Mouse (Mus musculus) intestine, embryonic 14.5 days (tissue): Measurements from ENCODE around the gene Mapk1. TPM values are rescaled to one million over a fixed set of nuclear protein-coding genes. Genes with fewer than 3 reads are reported as not detected.

Experiments used
- ATAC-seq: fragments of 200-750 bp; cut with Nextera tagmentation; replicated peaks from 2 replicates; pipeline ENCODE4 v1.8.0; 2017; ENCODE audit warnings: low read depth, moderate number of reproducible peaks, moderate TSS enrichment, moderate library complexity; ENCODE audit not compliant: low FRiP score, low TSS enrichment
- DNase-seq: peaks from one replicate; pipeline ENCODE4 v3.0.0-alpha.2; 2018; ENCODE audit warnings: low spot score
- H3K27ac ChIP-seq: fragments of 300-500 bp; sonication (generic); 2 replicates; pipeline ENCODE4 v1.5.1; 2014; ENCODE audit warnings: low read depth, mild to moderate bottlenecking, control low read depth
- H3K27me3 ChIP-seq: fragments of 300-500 bp; sonication (generic); replicated peaks from 2 replicates; pipeline ENCODE4 v1.6.1; 2014; ENCODE audit warnings: low read length, control low read depth; ENCODE audit not compliant: control insufficient read depth, insufficient read depth
- H3K36me3 ChIP-seq: fragments of 300-500 bp; sonication (generic); 2 replicates; pipeline ENCODE4 v1.6.1; 2014; ENCODE audit warnings: low read length, control low read depth; ENCODE audit not compliant: control insufficient read depth, insufficient read depth
- H3K4me1 ChIP-seq: fragments of 300-500 bp; sonication (generic); replicated peaks from 2 replicates; pipeline ENCODE4 v1.6.1; 2014; ENCODE audit warnings: low read length, control low read depth, mixed read lengths; ENCODE audit not compliant: control insufficient read depth, insufficient read depth
- H3K4me2 ChIP-seq: fragments of 300-500 bp; sonication (generic); 2 replicates; pipeline ENCODE4 v1.6.1; 2014; ENCODE audit warnings: low read length
- H3K4me3 ChIP-seq: fragments of 300-500 bp; sonication (generic); 2 replicates; pipeline ENCODE4 v1.5.1; 2014; ENCODE audit warnings: low read depth, low read length, control low read depth, mixed read lengths
- H3K9ac ChIP-seq: fragments of 300-500 bp; sonication (generic); 2 replicates; pipeline ENCODE4 v1.6.1; 2014; ENCODE audit warnings: mild to moderate bottlenecking, low read length
- H3K9me3 ChIP-seq: fragments of 300-500 bp; sonication (generic); 2 replicates; pipeline ENCODE4 v1.6.1; 2016; ENCODE audit warnings: low read length, control low read depth; ENCODE audit not compliant: control insufficient read depth
- WGBS: fragments of 180-500 bp; shearing (Covaris S2); extraction: QIAGEN DNeasy Blood & Tissue Kit; methylation state at CpG from one replicate; pipeline ENCODE4 v1.1.7; 2014; 5-methylcytosine and 5-hydroxymethylcytosine counted together
- polyA plus RNA-seq: library from polyadenylated mRNA; unstranded; fragments of >200 nt; fragmentation: Nextera tagmentation; extraction: Ambion mirVana; gene quantifications from 2 replicates; pipeline ENCODE4 v1.2.1, GENCODE M21; 2014

Gene Mapk1
- polyA plus RNA-seq, 1 experiment from 2014 or later, result 181 TPM

DNA sequence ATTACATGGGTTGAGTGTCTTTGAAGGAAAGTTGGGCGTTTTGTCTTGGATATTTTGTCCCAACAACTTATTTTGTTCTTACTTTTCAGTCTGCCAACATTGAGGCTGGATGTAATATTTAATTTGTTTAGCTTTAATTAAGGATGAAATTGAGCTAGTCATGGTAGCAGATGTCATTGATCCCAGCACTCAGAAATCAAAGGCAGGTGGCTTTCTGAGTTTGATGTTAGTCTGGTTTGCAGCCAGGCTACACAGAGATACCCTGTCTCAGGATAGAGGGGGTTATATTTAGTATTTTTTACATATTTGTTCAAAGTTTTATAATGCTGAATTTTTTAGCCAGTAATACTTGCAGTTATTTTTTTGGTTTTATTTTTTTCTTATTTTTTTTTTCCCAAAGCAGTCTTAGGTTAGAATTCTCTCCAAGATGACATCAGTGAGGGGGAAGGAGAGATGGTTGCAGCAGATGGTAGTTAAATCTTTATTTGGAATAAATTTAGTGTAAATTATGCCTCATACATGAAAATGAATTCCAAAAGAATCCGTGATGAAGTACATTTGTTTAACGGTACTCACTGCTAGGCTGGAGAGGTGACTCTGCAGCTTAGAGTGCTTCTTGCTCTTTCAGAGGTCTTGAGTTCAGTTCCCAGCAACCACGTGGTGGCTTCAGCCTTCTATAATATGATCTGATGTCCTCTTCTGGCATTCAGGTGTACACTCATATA is 47.0 kb downstream of the Mapk1 start:
- Histone ChIP-seq H3K27ac (no peak overlapping the region), H3K9me3 (no peaks in the 10 kb centered on the region), H3K9ac (no peak overlapping the region), H3K4me3 (no peak overlapping the region), H3K4me2 (no peak overlapping the region), H3K4me1 (no peaks in the 10 kb centered on the region), H3K36me3 (peaks cover 77% of the 10 kb centered on the region), H3K27me3 (no peaks in the 10 kb centered on the region)
- ATAC-seq (no peak), DNase-seq (no peak)
- 88% methylated on average over 4 of the region's 4 CpGs for WGBS

DNA sequence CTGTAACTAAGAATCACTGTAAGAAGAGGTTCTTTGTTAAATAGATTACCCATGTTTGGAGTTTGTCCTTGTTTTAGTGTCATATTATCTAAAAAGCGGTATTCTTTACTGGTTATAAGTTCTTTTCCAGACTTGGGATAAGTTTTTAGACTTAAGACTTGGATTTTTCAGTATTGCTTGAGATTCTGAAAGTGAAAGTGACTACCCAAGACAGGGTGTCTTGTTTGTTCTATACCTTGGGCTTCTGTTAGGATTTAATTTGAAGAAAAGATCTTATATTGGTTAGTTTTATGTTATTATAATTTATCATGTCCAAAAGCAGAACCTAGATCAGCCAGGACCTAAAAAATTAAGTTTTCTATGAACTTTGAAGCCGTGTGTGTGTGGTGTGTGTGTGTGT is 50.6 kb downstream of the Mapk1 start:
- Histone ChIP-seq H3K4me2 (no peak overlapping the region), H3K27me3 (no peaks in the 10 kb centered on the region), H3K4me1 (no peaks in the 10 kb centered on the region), H3K9ac (no peak overlapping the region), H3K4me3 (no peak overlapping the region), H3K9me3 (no peaks in the 10 kb centered on the region), H3K36me3 (peaks cover 82% of the 10 kb centered on the region), H3K27ac (no peak overlapping the region)
- WGBS, result 96% methylated on average over 2 of the region's 2 CpGs
- ATAC-seq (no peak), DNase-seq (no peak)

DNA sequence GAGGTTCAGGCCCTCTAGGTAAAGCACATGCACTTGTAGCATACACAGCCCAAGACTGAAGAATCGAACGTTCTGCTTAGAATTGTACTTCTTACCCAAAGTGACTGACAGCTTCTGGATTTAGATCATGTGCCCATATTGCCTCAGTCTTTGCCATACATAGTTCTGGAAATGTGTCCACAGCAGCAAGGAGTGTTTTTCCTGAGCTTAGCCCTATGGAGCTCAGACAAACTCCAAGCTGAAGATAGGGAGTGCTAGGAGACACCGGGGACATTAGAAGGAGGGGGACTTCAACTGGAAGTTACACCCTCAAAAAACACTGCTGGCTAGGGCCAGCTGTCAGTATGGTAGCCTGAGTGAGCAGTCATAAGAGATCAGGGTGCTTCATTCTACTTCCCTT is 57.5 kb downstream of the Mapk1 start:
- no peaks in the 10 kb centered on the region for H3K9me3 ChIP-seq
- DNase-seq (no peak), ATAC-seq (no peak)
- peaks cover 91% of the 10 kb centered on the region for H3K36me3 ChIP-seq
- H3K27ac ChIP-seq, result no peak overlapping the region
- H3K27me3 ChIP-seq, result no peaks in the 10 kb centered on the region
- H3K4me1 ChIP-seq, result no peaks in the 10 kb centered on the region
- H3K4me2 ChIP-seq, result no peak overlapping the region
- H3K9ac ChIP-seq, result no peak overlapping the region
- no peak overlapping the region for H3K4me3 ChIP-seq
- 96% methylated on average over 3 of the region's 3 CpGs for WGBS

DNA sequence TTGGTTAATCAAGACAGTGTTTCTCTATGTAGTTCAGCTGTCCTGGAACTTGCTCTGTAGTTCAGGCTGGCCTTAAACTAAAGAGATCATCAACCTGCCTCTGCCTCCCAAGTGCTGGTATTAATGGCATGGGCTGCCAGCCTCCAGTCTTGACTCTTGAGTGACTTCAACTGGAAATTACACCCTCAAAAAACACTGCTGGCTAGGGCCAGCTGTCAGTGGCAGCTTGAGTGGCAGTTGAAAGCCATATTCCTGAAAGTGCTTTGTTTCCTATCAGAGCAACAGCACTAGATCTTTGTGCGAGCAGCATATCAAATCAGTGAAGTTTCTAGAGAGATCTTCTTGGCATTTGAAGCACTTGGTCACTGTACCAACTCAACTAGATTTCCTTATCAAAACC is 58.2 kb downstream of the Mapk1 start:
- no peak for ATAC-seq
- 95% methylated on average over 1 of the region's 1 CpGs for WGBS

DNA sequence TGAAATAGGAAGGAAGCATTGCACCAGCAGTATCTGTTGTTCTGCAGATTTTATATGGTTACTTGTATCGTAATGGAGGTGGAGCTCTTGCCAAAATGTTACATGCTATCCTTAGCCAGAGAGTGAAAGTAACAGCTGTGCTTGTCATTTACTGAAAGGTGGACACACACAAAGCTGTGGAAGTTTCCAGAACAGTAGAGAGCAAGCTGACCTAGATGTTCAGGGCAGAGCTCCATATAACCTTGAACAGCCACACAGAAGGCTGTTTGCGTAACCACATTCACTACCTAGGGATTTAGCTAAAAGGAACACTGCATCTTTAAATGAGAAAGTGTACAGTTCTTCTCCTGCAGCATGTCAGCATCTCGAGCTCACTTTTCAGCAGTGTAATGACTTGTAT is 61.1 kb downstream of the Mapk1 start:
- H3K27me3 ChIP-seq, result no peaks in the 10 kb centered on the region
- H3K4me2 ChIP-seq, result no peak overlapping the region
- no peak overlapping the region for H3K27ac ChIP-seq
- DNase-seq (no peak), ATAC-seq (no peak)
- no peaks in the 10 kb centered on the region for H3K9me3 ChIP-seq
- no peak overlapping the region for H3K9ac ChIP-seq
- WGBS, result 91% methylated on average over 3 of the region's 3 CpGs
- H3K4me3 ChIP-seq, result no peak overlapping the region
- H3K4me1 ChIP-seq, result no peaks in the 10 kb centered on the region
- H3K36me3 ChIP-seq, result peaks cover 82% of the 10 kb centered on the region

More for the DNA sequence above, 58.2 kb downstream of the Mapk1 start:
- no peaks in the 10 kb centered on the region for H3K4me1 ChIP-seq
- H3K9me3 ChIP-seq, result no peaks in the 10 kb centered on the region
- peaks cover 91% of the 10 kb centered on the region for H3K36me3 ChIP-seq
- H3K4me3 ChIP-seq, result no peak overlapping the region
- H3K4me2 ChIP-seq, result no peak overlapping the region
- no peak for DNase-seq
- H3K27ac ChIP-seq, result no peak overlapping the region
- no peak overlapping the region for H3K9ac ChIP-seq
- H3K27me3 ChIP-seq, result no peaks in the 10 kb centered on the region

DNA sequence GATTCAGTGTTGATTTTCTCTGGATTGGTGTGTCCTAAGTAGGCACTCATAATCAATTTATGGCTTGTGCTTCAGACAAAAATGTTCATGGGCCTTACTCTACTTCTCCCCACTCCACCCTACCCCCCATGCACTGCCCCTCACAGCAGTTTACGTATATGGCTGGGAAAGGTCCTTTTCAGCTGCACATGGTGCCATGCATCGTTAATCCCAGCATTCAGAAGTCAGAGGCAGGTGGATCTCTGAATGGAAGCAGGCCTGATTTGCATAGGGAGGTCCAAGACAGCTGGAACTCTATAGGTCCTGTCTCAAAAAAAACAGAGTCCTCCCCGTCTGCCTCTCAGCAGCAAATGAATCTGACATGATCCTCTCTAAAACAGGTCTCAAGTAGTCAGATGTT is 62.1 kb downstream of the Mapk1 start:
- ATAC-seq, result no peak
- Histone ChIP-seq H3K27me3 (no peaks in the 10 kb centered on the region), H3K4me2 (no peak overlapping the region), H3K9ac (no peak overlapping the region), H3K36me3 (peaks cover 77% of the 10 kb centered on the region), H3K9me3 (no peaks in the 10 kb centered on the region), H3K27ac (no peak overlapping the region), H3K4me1 (no peaks in the 10 kb centered on the region), H3K4me3 (no peak overlapping the region)
- 67% methylated on average over 3 of the region's 3 CpGs for WGBS
- DNase-seq, result no peak

DNA sequence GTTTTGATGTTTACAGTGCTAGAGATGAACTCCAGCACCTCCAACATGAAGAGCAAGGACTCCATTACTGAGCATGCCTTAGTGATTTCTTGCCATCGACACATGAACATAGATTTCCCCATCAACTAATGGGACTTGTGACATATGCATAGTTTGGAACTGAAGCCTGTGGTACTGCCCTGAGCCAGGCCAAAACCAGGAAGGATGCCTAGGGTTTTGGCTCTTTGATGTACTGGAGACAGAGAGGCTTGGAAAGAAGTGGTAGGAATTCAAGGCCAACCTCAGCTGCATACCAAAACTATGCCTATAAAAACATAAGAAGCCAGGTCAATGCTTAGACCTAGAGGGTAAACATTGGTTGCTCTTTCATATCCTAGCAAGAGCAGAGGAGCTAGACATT is 66.7 kb downstream of the Mapk1 start:
- no peaks in the 10 kb centered on the region for H3K4me1 ChIP-seq
- no peaks in the 10 kb centered on the region for H3K9me3 ChIP-seq
- DNase-seq, result no peak
- H3K9ac ChIP-seq, result no peak overlapping the region
- H3K36me3 ChIP-seq, result peaks cover 39% of the 10 kb centered on the region
- H3K4me2 ChIP-seq, result no peak overlapping the region
- no peak overlapping the region for H3K4me3 ChIP-seq
- H3K27me3 ChIP-seq, result no peaks in the 10 kb centered on the region
- no peak for ATAC-seq
- WGBS, result 93% methylated on average over 1 of the region's 1 CpGs
- no peak overlapping the region for H3K27ac ChIP-seq

DNA sequence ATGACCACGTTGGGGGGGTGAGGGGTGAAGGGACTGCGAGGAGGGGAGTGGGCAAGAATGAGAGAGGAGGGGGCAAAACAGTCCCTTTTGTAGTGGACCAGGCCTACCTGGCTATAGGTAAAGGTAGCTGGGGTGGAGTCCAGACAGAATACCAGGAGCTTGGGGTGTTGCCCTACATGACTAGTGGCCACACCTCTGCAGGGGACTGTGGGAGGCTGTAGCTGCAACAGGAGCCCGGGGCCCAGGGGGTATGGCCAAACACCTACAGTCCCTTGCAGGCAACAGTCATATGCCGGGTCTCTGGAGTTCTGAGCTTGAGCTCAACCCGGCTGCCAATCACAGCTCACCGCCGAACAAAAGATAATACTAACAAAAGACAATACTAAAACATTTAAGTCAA is 68.9 kb downstream of the Mapk1 start:
- WGBS, result 78% methylated on average over 7 of the region's 7 CpGs
- no peak overlapping the region for H3K4me2 ChIP-seq
- H3K4me3 ChIP-seq, result no peak overlapping the region
- H3K27me3 ChIP-seq, result no peaks in the 10 kb centered on the region
- no peaks in the 10 kb centered on the region for H3K9me3 ChIP-seq
- no peak overlapping the region for H3K9ac ChIP-seq
- H3K36me3 ChIP-seq, result peaks cover 22% of the 10 kb centered on the region
- no peaks in the 10 kb centered on the region for H3K4me1 ChIP-seq
- no peak overlapping the region for H3K27ac ChIP-seq
- ATAC-seq (peak; percentile 40; the same call in 1 of the 2 replicates), DNase-seq (no peak)

DNA sequence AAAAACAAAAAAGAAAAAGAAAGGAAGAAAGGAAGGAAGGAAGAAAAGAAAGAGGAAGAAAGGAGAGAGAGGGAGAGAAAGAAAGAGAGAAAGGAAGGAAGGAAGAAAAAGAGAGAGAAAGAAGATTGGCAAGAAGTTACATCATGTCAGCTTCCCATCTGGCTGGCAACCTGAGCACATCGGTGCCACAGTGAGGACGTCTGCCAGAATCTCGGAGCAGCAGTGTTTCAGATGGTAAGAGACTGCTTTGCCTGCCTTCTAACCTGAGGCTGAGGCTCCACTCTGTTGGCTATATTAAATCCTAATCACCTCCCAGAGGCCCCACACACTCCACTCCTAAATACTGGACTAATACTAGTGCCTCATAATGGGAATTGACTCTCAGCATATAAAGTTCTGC is 70.7 kb downstream of the Mapk1 start:
- Histone ChIP-seq H3K4me1 (no peaks in the 10 kb centered on the region), H3K27ac (no peak overlapping the region), H3K9ac (no peak overlapping the region), H3K36me3 (peaks cover 6% of the 10 kb centered on the region; the same call in 1 of the 2 replicates), H3K4me2 (no peak overlapping the region), H3K27me3 (no peaks in the 10 kb centered on the region), H3K4me3 (no peak overlapping the region), H3K9me3 (no peaks in the 10 kb centered on the region)
- DNase-seq, result no peak
- WGBS, result 81% methylated on average over 3 of the region's 3 CpGs
- ATAC-seq, result no peak
